Mouse (Mus musculus) right cerebral cortex, adult 18-20 months (tissue): ENCODE data around the gene Rab13.
A peak's percentile ranks its signal among the peaks of the same experiment; 100 is the strongest.
"Not testable (repeated sequence)": the region's sequence is repeated elsewhere in the genome, so short reads cannot be mapped to it uniquely, and the experiment has no call there.

Experiments used
- DNase-seq: peaks from one replicate; pipeline ENCODE4 v3.0.0; 2022; ENCODE audit warnings: mixed read lengths

The Rab13 gene

DNA sequence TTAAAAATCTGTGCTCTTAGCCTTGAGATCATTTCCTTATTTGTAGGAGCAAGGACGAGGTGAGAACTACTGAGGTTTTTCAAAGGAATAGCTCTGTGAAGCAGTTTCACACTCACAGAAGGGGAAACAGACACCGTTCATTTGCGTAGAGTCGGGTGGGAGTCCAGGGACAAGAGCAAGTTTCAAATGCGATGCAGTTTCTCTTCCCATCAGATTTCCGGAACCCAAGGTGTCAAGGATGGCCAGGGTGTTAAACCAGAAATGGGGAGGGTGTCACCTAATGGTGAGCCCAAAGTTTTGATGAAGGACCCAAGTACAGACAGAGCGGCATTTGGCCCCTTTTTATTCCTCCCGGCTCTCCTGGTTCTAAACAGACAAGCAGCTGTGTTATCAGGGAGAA, 17.6 kb downstream of the Rab13 start:
- DNase-seq = no peak

DNA sequence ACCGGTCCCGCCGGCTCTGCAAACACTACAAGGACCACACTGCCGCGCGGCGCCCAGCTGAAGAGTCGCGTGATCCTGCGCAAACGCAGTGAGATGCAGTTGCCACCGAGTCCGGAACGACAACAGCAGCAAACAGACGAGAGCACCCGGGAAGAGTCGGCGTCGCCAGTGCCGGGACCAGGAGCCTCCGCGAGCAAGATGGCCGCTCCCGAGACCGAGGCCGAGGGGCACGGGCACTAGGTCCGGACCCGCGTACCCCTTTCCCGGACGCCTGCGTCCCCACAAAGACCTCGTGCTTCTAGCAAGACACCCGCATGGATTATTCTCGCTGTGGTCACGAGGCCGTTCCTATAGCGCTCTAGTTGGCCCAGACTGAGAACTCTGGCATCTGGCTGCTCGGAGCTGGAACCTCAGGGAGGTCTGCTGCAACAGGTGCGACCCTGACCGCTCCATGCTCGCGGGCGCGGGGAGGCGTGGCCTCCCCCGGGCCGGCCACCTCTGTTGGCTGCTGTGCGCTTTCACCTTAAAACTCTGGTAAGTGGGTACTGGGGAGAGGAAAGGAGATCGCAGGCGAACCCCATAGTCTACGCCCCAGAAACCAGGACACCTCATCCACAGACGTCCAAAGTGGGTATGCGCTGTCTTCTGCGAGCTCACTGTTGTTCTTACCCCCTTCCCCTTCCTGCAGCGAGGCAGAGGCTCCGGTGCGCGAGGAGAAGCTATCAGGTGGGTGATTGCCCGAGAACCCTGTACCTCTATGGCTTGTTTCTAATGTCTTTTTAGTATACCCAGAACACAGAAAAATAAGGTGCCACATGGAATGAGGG, 18.2 kb downstream of the Rab13 start, which contains the start of gene Jtb:
Gene Jtb, plus strand, starts transcription at position 91 of the 827 bp plus-strand sequence.
- peak; percentile 97 for DNase-seq

- DNase-seq = no peak
These were observed 27.8 kb downstream of the Rab13 start for GRCm38 (mm10) chr3:90241251-90241650.

GRCm38 (mm10) chr3:90241669-90242358, 28.3 kb downstream of the Rab13 start:
- DNase-seq = no peak

DNA sequence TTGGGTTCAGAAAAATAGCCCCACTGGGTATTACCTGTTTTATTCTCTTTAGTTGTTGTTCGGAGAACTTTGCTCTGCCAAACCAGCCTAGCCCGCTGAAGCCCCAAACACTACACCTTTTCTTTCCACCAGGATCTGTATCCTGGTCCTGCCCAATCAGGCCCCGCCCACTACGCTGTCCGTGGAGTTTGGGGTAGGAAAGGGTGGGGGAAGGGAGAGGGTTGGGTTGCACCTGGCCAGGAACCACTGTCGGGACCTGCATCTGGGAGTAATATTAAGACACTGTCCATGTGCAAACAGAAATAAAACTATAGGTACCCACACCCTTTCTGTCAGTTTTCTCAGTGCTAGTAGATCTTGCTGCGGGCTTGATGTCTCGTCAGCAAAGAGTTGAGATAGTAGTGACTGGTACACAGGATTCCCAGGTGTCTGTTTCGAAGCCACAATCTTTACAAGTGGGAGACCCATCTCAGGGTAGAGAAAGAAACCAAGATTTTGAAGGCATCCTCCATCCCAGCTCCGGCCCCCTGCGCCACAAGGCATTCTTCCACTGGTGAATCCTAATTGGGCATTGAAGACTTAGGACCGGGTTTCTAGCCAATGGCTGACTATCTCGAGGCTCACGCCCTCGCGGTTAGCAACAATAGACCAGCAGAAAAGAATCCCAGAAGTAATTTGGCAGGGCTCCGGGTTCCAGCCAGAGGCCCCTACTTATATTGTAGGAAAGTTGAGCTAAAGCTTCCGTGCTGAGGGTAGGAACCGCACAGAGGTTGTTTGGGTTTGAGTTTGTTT, 29.7 kb downstream of the Rab13 start, which contains the start of gene Creb3l4:
Gene Creb3l4, minus strand, starts transcription at position 529 of the 792 bp plus-strand sequence.
- DNase-seq = no peak

DNA sequence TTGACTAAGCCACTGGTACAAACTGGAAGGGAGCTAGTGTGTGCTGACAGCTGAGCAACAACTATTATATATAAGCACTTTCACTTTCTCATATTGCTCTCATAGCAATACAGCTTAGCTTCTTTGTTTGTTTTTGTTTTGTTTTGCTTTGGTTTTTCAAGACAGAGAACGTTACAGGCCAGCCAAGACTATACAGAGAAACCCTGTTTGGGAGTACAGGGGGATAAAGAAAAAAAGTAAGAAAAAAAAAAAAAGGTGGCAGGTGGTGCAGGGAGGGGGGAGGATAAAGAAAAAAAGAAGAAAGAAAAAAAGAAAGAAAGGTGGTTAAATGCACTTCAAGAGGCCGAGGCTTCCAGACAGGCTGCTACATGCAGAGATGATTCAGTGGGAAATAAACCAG, 31.9 kb downstream of the Rab13 start:
- no peak for DNase-seq

GRCm38 (mm10) chr3:90247630-90247959, 34.1 kb downstream of the Rab13 start:
- no peak for DNase-seq

DNA sequence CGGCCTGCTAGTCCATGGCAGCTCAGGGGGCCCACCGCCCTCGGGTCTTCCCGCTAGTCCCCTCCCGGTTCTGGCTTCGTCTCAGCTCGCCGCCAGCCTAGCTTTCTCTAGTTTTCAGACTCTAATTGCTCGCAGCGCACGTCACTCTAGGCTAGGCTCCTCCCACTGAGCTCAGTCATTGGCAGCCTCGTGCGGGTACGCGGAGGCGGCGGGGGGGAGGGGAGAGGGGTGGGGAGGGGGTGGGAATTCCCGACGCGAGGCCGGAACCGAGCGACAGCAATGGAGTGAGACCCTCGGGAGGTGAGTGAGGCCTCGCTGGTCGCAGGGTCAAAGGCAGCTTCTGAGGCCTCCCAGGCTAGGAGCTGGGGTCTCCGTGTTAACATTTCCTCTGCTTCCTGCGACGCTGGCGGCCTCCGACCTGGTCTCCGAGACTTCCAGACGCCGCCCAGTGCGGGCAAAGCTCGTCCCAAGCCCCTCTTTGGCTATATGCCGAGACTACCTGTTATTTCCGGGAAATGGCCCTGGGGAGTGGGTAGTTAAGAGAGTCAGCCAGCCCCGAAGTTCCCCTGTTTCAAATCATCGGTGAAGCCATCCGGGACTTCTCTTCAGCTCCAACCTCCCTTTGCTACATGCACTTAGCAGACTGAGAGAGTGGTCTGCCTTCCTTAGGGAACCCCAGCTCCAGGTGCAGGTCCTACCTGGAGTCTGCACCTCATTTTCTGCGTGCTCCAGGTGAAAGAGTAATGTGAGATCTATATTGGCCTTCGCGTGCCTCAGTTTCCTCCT, 34.7 kb downstream of the Rab13 start, which contains the start of gene Slc39a1:
Gene Slc39a1, plus strand, starts transcription at position 213 of the 786 bp plus-strand sequence.
- DNase-seq = peak; percentile 93

- DNase-seq = no peak
These were observed 35.2 kb downstream of the Rab13 start for GRCm38 (mm10) chr3:90248746-90249100.

- no peak for DNase-seq
These were observed 37.3 kb downstream of the Rab13 start for GRCm38 (mm10) chr3:90250791-90251190.

DNA sequence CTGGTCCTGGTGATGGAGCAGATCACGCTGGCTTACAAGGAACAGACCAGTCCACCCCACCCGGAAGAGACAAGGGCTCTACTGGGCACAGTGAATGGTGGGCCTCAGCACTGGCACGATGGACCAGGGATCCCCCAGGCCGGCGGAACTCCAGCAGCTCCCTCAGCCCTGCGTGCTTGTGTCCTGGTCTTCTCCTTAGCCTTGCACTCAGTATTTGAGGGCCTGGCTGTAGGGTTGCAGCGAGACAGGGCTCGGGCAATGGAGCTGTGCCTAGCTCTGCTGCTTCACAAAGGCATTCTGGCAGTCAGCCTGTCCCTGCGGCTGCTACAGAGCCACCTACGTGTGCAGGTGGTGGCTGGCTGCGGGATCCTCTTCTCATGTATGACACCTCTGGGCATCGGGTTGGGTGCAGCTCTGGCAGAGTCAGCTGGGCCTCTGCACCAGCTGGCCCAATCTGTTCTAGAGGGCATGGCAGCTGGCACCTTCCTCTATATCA, 38.3 kb downstream of the Rab13 start:
- not testable (repeated sequence) for DNase-seq

DNA sequence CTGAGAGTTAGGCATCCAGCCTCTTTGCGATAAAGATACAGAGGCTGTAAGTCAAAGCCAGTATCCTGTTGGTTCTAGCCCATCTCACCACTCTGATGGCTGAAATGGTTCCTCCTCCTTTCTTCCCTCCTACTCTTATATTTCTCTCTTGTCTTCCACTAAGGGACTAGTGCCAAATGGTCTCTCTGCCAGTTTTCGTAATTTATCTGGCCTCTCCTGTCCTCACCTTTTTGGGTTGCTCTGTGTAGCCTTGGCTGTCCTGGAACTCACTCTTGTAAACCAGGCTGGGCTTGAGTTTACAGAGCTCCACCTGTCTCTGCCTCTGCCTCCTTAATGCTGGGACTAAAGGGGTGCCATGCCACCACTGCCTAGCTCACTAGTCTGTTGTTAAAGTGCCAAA, 39.2 kb downstream of the Rab13 start:
- DNase-seq = not testable (repeated sequence)

- DNase-seq = not testable (repeated sequence)
These were observed 39.7 kb downstream of the Rab13 start for GRCm38 (mm10) chr3:90253174-90253573.

- DNase-seq = peak; percentile 99
These were observed 40.3 kb downstream of the Rab13 start, which contains the start of gene Crtc2 for GRCm38 (mm10) chr3:90253653-90254418. TSS of gene Crtc2 (plus strand) at chr3:90254163.

- no peak for DNase-seq
These were observed 41.1 kb downstream of the Rab13 start for GRCm38 (mm10) chr3:90254419-90255193.

DNA sequence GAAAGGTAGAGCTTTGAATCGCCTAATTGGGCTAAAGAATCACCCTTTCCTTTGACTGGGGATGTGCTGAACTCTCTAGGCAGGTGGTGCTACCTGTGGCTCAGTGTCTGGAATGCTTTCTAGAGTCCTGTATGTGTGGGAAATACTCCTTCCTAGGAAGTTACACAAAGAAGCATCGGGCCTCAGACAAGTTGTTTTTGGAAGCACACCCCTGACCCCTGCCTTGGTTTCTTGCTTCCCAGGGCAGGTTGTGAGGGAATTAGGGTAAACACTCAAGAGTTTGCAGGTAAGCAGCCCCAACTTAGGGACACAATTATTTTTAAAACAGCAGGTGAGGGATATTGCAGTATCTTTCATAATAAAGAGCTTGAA, 41.7 kb downstream of the Rab13 start:
- no peak for DNase-seq

DNA sequence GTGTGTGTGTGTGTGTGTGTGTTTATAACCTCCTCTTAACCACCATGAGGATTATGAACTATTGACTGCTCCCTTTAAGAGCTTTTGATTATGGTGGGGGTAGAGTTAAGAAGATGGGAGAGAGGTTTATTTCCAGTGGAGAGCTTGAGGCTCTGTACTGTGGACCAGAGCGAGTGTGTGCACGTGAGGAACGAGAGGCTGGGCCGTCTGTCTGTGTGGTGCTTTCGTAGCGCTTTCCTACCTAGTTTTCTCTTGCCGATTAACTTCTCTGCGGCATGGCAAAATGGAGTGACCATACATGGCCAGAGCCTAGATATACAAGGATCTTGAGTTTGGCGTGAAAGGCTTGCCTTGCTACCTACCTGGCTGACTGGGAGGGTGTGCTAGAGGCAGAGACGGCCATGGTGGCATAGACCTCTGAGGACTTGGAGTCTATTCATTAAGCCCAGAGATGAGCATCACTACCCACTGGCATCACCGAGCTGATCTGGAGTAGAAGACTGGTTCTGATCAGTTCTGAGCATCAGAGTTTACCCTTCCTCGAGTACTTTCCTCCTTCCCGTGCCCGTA, 42.4 kb downstream of the Rab13 start:
- DNase-seq = no peak

- no peak for DNase-seq
These were observed 43.4 kb downstream of the Rab13 start for GRCm38 (mm10) chr3:90256731-90257530.

DNA sequence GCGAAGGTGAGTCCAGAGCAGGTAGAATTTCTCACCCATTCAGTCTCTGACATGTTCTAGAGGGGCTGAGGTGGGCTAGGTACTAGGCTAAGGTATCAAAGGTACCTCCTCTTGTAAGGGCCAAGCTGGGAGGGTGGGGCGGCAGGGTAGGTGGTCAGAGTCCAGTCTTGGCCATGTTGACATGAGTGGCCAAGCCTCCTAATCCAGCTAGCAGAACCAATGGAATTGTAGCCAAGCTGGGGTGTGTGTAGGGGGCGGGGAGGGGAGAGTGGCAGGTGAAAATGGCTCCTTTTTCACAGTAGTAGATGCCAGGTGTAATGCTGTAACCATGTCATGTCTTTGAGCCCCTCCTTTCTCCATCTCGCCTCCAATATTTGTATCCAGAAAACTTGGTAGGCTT, 45.0 kb downstream of the Rab13 start:
- no peak for DNase-seq
